Mouse (Mus musculus): Measurements from ENCODE around the gene Map3k9. TPM values are rescaled to one million over a fixed set of nuclear protein-coding genes. Genes with fewer than 3 reads are reported as not detected.

The Map3k9 gene
- polyA plus RNA-seq, 1 experiment from 2014 or later = 3.6 TPM

- peak; percentile 82 for DNase-seq (ENCODE audit: low spot score)
Observed at GRCm38 (mm10) chr12:81702903-81703302, 78.1 kb downstream of the Map3k9 start.

GRCm38 (mm10) chr12:81698011-81698410 lies 83.0 kb downstream of the Map3k9 start:
- WGBS = 36% methylated on average over 4 of the region's 4 CpGs
- Histone ChIP-seq H3K4me3 (ENCODE audit: low read depth, low read length) (no peak overlapping the region), H3K9ac (ENCODE audit: low read length) (no peak overlapping the region), H3K27ac (ENCODE audit: low read depth, low read length) (no peak overlapping the region), H3K4me2 (ENCODE audit: low read length) (no peak overlapping the region), H3K27me3 (replicated peaks; ENCODE audit: control insufficient read depth, insufficient read depth, low read length) (no peaks in the 10 kb centered on the region), H3K36me3 (ENCODE audit: control insufficient read depth, insufficient read depth, low read length) (no peaks in the 10 kb centered on the region), H3K4me1 (ENCODE audit: control insufficient read depth, insufficient read depth, low read length) (no peaks in the 10 kb centered on the region), H3K9me3 (replicated peaks; ENCODE audit: control insufficient read depth, low read length) (no peaks in the 10 kb centered on the region)
- no peak for ATAC-seq
- DNase-seq (ENCODE audit: low spot score) = no peak

More at GRCm38 (mm10) chr12:81702903-81703302, 78.1 kb downstream of the Map3k9 start:
- Histone ChIP-seq H3K9me3 (replicated peaks; ENCODE audit: control insufficient read depth, low read length) (0 out of 2 replicates have a peak, but pooled peaks cover 4% of the 10 kb centered on the region), H3K4me3 (ENCODE audit: low read depth, low read length) (no peak overlapping the region), H3K36me3 (ENCODE audit: control insufficient read depth, insufficient read depth, low read length) (no peaks in the 10 kb centered on the region), H3K4me1 (ENCODE audit: control insufficient read depth, insufficient read depth, low read length) (no peaks in the 10 kb centered on the region), H3K27ac (ENCODE audit: low read depth, low read length) (no peak overlapping the region), H3K27me3 (replicated peaks; ENCODE audit: control insufficient read depth, insufficient read depth, low read length) (no peaks in the 10 kb centered on the region), H3K9ac (ENCODE audit: low read length) (no peak overlapping the region), H3K4me2 (ENCODE audit: low read length) (no peak overlapping the region)
- 3% methylated on average over 1 of the region's 1 CpGs for WGBS
- no peak for ATAC-seq

GRCm38 (mm10) chr12:81691177-81691730 lies 89.7 kb downstream of the Map3k9 start:
- ATAC-seq (no peak), DNase-seq (ENCODE audit: low spot score) (no peak)
- Histone ChIP-seq H3K4me3 (ENCODE audit: low read depth, low read length) (no peak overlapping the region), H3K27ac (ENCODE audit: low read depth, low read length) (no peak overlapping the region), H3K9me3 (replicated peaks; ENCODE audit: control insufficient read depth, low read length) (no peaks in the 10 kb centered on the region), H3K4me2 (ENCODE audit: low read length) (no peak overlapping the region), H3K9ac (ENCODE audit: low read length) (no peak overlapping the region), H3K4me1 (ENCODE audit: control insufficient read depth, insufficient read depth, low read length) (peaks cover 5% of the 10 kb centered on the region), H3K27me3 (replicated peaks; ENCODE audit: control insufficient read depth, insufficient read depth, low read length) (no peaks in the 10 kb centered on the region), H3K36me3 (ENCODE audit: control insufficient read depth, insufficient read depth, low read length) (no peaks in the 10 kb centered on the region)
- WGBS = 50% methylated on average over 8 of the region's 8 CpGs

- Histone ChIP-seq H3K27ac (ENCODE audit: low read depth, low read length) (no peak overlapping the region), H3K9me3 (replicated peaks; ENCODE audit: control insufficient read depth, low read length) (no peaks in the 10 kb centered on the region), H3K9ac (ENCODE audit: low read length) (no peak overlapping the region), H3K4me1 (ENCODE audit: control insufficient read depth, insufficient read depth, low read length) (peaks cover 11% of the 10 kb centered on the region), H3K36me3 (ENCODE audit: control insufficient read depth, insufficient read depth, low read length) (no peaks in the 10 kb centered on the region), H3K4me2 (ENCODE audit: low read length) (no peak overlapping the region), H3K27me3 (replicated peaks; ENCODE audit: control insufficient read depth, insufficient read depth, low read length) (no peaks in the 10 kb centered on the region), H3K4me3 (ENCODE audit: low read depth, low read length) (no peak overlapping the region)
- ATAC-seq (no peak), DNase-seq (ENCODE audit: low spot score) (no peak)
- WGBS = 87% methylated on average over 7 of the region's 7 CpGs
Observed at GRCm38 (mm10) chr12:81690751-81691150, 90.2 kb downstream of the Map3k9 start.

GRCm38 (mm10) chr12:81690111-81690510 lies 90.9 kb downstream of the Map3k9 start:
- Histone ChIP-seq H3K36me3 (ENCODE audit: control insufficient read depth, insufficient read depth, low read length) (no peaks in the 10 kb centered on the region), H3K9me3 (replicated peaks; ENCODE audit: control insufficient read depth, low read length) (no peaks in the 10 kb centered on the region), H3K27ac (ENCODE audit: low read depth, low read length) (no peak overlapping the region), H3K4me1 (ENCODE audit: control insufficient read depth, insufficient read depth, low read length) (peaks cover 11% of the 10 kb centered on the region), H3K4me3 (ENCODE audit: low read depth, low read length) (no peak overlapping the region), H3K27me3 (replicated peaks; ENCODE audit: control insufficient read depth, insufficient read depth, low read length) (no peaks in the 10 kb centered on the region), H3K9ac (ENCODE audit: low read length) (no peak overlapping the region), H3K4me2 (ENCODE audit: low read length) (no peak overlapping the region)
- ATAC-seq = no peak
- WGBS = 92% methylated on average over 15 of the region's 15 CpGs
- no peak for DNase-seq (ENCODE audit: low spot score)

- ATAC-seq (no peak), DNase-seq (ENCODE audit: low spot score) (no peak)
- Histone ChIP-seq H3K27me3 (replicated peaks; ENCODE audit: control insufficient read depth, insufficient read depth, low read length) (no peaks in the 10 kb centered on the region), H3K4me3 (ENCODE audit: low read depth, low read length) (no peak overlapping the region), H3K9me3 (replicated peaks; ENCODE audit: control insufficient read depth, low read length) (no peaks in the 10 kb centered on the region), H3K4me1 (ENCODE audit: control insufficient read depth, insufficient read depth, low read length) (peaks cover 11% of the 10 kb centered on the region), H3K4me2 (ENCODE audit: low read length) (no peak overlapping the region), H3K36me3 (ENCODE audit: control insufficient read depth, insufficient read depth, low read length) (no peaks in the 10 kb centered on the region), H3K27ac (ENCODE audit: low read depth, low read length) (no peak overlapping the region), H3K9ac (ENCODE audit: low read length) (no peak overlapping the region)
- 21% methylated on average over 4 of the region's 4 CpGs for WGBS
Observed at GRCm38 (mm10) chr12:81689505-81690056, 91.4 kb downstream of the Map3k9 start.

GRCm38 (mm10) chr12:81688537-81688936 lies 92.4 kb downstream of the Map3k9 start:
- no peak overlapping the region for H3K27ac ChIP-seq (ENCODE audit: low read depth, low read length)
- no peak overlapping the region for H3K9ac ChIP-seq (ENCODE audit: low read length)
- DNase-seq (ENCODE audit: low spot score) = no peak
- peaks cover 11% of the 10 kb centered on the region for H3K4me1 ChIP-seq (ENCODE audit: control insufficient read depth, insufficient read depth, low read length)
- ATAC-seq = no peak
- 91% methylated on average over 4 of the region's 4 CpGs for WGBS
- no peaks in the 10 kb centered on the region for H3K27me3 ChIP-seq (replicated peaks; ENCODE audit: control insufficient read depth, insufficient read depth, low read length)
- H3K9me3 ChIP-seq (replicated peaks; ENCODE audit: control insufficient read depth, low read length) = no peaks in the 10 kb centered on the region
- no peak overlapping the region for H3K4me3 ChIP-seq (ENCODE audit: low read depth, low read length)
- H3K4me2 ChIP-seq (ENCODE audit: low read length) = no peak overlapping the region
- H3K36me3 ChIP-seq (ENCODE audit: control insufficient read depth, insufficient read depth, low read length) = no peaks in the 10 kb centered on the region

- 80% methylated on average over 5 of the region's 5 CpGs for WGBS
- H3K4me3 ChIP-seq (ENCODE audit: low read depth, low read length) = no peak overlapping the region
Observed at GRCm38 (mm10) chr12:81687873-81688272, 93.1 kb downstream of the Map3k9 start.

GRCm38 (mm10) chr12:81686406-81687117 lies 94.4 kb downstream of the Map3k9 start:
- DNase-seq (ENCODE audit: low spot score) (peak; percentile 65), ATAC-seq (peak; percentile 82)
- 2% methylated on average over 12 of the region's 12 CpGs for WGBS

More at GRCm38 (mm10) chr12:81687873-81688272, 93.1 kb downstream of the Map3k9 start:
- Histone ChIP-seq H3K36me3 (ENCODE audit: control insufficient read depth, insufficient read depth, low read length) (no peaks in the 10 kb centered on the region), H3K4me2 (ENCODE audit: low read length) (no peak overlapping the region), H3K9me3 (replicated peaks; ENCODE audit: control insufficient read depth, low read length) (no peaks in the 10 kb centered on the region), H3K4me1 (ENCODE audit: control insufficient read depth, insufficient read depth, low read length) (peaks cover 11% of the 10 kb centered on the region), H3K9ac (ENCODE audit: low read length) (no peak overlapping the region), H3K27me3 (replicated peaks; ENCODE audit: control insufficient read depth, insufficient read depth, low read length) (no peaks in the 10 kb centered on the region), H3K27ac (ENCODE audit: low read depth, low read length) (no peak overlapping the region)
- ATAC-seq = no peak
- no peak for DNase-seq (ENCODE audit: low spot score)

More at GRCm38 (mm10) chr12:81686406-81687117, 94.4 kb downstream of the Map3k9 start:
- Histone ChIP-seq H3K9ac (ENCODE audit: low read length) (no peak overlapping the region; the same call in 1 of the 2 replicates), H3K27ac (ENCODE audit: low read depth, low read length) (no peak overlapping the region), H3K4me2 (ENCODE audit: low read length) (no peak overlapping the region), H3K36me3 (ENCODE audit: control insufficient read depth, insufficient read depth, low read length) (no peaks in the 10 kb centered on the region), H3K4me1 (ENCODE audit: control insufficient read depth, insufficient read depth, low read length) (peaks cover 11% of the 10 kb centered on the region), H3K9me3 (replicated peaks; ENCODE audit: control insufficient read depth, low read length) (no peaks in the 10 kb centered on the region), H3K4me3 (ENCODE audit: low read depth, low read length) (no peak overlapping the region), H3K27me3 (replicated peaks; ENCODE audit: control insufficient read depth, insufficient read depth, low read length) (no peaks in the 10 kb centered on the region)

Measured in forebrain, embryonic 14.5 days (tissue).